Mouse (Mus musculus): ENCODE measurements around the gene Sparcl1.

GRCm38 (mm10) chr5:104131544-104131943 is 18.0 kb upstream of the Sparcl1 start:
- TF ChIP-seq CTCF (IDR thresholded peaks at IDR 0.05; ENCODE audit: extremely low read depth, insufficient read depth, low read length) (peak; percentile 80), POLR2A (IDR thresholded peaks at IDR 0.05; ENCODE audit: extremely low read depth, insufficient read depth, low read length) (no peak)

All from cortical plate, adult 2 months (tissue).